Mouse (Mus musculus) spleen, embryonic (tissue): ENCODE data around the gene Bspry.

ENCODE experiments used
- CTCF ChIA-PET: fragments of 350-600 bp; sonication (Branson Sonifier 250); formaldehyde crosslinking; loops from one replicate; lab custom pipeline; 2022; lab: Charles Lee

Gene Bspry

DNA sequence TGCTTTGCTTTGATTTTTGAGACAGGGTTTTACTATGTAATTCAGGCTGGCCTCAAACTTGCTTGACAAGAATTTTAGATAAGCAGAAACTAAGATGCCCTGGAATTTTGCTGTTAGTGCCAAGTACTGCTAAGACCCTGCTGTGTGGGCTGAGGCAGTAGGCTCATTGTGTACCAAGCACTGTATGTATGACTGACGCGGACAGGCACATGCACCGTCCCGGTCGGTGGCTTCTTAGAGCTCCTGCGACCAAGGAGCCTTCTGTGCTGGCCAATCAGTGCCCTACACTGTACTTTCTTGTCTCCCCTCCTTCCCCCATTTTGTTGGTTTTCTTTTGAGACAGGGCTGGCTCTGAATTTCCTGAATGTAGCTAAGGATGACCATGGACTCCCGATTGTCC, 35.1 kb downstream of the Bspry start:
- CTCF ChIA-PET: no interaction called here

DNA sequence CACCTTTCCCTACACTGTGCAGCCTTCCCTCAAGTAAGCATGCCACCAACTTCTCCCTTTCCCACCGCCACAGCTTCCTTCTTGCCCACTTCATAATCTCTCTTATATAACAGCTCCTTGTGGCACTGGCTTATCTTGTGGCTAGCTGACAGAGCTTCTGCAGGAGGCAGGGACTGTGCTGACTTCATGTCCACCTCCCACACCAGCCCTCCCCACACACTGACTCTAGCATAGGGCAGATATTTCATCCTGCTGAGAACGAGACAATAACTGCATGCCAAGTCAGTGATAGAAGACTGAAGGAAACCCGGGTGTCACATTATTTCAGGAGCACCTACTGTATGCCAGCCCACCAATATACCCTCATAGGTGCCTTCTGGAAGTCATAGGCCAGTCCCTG, 35.6 kb downstream of the Bspry start:
- CTCF ChIA-PET: no interaction called here

DNA sequence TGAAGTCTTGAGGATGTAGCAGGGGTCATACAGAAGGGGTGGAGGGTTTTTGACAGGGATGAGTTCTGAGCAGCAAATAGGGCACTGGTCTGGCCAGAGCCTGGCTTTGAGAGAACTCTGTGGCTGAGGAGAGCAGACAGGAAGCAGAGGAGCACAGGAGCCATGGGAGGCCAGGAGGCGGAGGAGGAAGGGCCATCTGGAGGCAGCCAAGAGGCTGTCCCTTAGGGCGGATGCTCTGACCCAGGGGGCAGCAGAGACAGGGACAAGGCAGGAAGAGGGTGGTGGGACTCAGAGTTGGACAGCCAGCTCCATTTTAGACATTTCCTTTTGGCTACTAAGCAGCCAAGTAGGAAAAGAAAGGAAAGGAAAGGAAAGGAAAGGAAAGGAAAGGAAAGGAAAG, 36.2 kb downstream of the Bspry start:
- CTCF ChIA-PET: no interaction called here

DNA sequence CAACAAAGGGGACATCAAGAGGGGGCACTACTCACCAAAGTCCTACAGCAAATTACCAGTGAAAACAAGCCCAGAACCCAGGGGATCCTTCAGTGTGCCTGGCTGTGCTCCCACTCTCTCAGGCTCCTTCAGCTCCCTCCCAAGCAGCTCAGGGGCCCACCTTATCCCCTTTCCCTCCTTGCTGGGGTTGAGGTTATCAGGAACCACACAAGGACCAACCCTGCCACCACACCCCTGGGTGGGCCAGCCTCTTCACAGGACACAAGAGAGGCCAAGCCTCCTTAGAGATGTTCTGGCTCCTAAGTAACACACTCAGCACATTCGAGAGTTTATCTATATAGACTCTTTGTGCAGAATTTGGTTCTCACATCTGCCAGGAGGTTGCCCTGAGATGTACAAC, 36.7 kb downstream of the Bspry start:
- CTCF ChIA-PET: no interaction called here

DNA sequence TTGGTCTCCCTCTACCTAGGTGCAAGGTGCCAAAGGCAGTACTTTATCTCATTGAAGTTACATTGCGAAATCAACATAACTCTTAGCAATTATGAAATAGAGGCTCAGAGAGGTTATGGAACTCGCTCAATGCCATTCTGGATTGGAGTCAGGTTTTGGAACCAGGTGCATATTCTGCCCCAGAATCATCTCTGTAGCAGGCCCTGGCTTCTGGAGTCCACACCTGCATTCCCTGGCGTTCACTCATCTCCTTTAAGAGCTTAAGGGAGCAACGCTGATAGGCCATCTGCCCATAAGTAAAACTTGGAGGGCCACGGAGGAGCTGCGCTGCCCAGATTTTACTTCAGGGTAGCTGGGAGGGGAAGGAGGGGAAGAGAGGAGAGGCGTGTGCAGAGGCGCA, 37.2 kb downstream of the Bspry start:
- CTCF ChIA-PET: no interaction called here

DNA sequence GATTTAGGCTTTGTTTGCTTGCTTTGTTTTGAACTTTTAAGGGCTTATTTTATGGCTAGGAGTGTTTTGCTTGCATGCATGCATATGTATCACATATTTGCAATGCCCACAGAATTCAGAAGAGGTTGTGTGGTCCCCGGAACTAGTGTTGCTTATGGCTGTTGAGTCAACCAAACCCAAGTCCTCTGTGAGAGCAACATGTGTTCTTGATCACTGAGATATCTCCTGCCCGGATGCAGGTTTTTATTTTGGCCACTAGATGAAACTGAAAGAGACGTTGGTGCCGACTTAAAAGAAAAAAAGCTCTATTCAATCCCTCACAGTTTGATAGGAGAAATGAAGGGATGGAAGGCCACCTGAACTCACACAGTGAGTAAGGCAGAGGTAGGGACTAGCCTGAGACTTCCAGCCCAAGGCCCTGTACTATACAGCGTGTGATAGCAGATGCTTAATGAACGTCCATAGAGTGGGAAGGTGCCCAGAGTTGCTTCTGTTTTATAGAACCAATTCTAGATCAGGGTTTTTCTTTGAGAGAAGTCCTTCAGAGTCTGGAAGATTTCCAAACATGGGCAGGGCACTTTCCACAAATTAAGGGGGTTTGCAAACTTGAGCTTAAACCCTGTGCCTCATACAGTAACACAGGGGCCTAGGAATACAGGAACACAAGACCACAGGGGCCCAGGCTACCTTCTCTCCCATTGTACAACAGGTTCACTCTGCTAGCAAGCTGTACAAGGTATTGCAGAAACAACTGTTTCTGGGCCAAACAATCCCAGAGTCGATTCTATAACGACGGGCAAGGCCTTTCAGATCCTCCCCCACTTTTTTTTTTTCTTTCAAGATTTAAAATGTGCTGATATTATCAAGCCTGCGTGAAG, 37.9 kb downstream of the Bspry start:
- CTCF ChIA-PET: no interaction called here

DNA sequence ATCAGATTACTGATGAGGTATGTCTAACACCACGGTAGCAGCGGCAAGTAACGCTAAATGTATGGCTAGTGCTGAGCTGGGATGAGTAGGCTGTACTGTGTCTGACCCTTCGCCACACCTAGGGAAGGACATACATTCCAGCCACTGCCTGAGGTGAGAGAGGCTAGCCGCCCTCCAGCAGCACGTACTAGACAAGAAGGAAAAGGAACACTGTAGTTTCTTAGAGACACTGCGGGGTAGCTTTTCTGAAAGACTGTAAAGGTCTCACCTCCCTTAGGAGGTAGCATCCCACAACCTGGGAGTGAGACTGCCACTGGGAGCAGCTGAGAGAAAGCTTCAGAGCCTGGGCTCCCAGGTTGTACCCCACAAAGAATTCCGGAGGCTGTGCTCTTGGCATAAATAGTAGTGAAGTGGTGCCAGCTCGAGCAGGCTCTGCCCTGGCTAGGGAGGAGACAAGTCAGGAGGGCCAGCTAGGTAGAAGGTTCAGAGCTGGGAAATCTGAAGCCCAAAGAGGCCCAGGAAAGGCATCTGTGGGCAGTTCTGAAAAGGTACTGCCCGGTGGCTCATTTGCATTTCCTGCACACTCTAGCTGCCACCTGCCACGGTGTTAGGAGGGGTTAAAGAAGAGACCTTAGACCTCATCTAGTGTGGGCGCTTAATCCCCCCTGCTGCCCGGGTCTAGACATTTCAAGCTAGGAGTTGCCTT, 38.7 kb downstream of the Bspry start:
- CTCF ChIA-PET: no interaction called here

DNA sequence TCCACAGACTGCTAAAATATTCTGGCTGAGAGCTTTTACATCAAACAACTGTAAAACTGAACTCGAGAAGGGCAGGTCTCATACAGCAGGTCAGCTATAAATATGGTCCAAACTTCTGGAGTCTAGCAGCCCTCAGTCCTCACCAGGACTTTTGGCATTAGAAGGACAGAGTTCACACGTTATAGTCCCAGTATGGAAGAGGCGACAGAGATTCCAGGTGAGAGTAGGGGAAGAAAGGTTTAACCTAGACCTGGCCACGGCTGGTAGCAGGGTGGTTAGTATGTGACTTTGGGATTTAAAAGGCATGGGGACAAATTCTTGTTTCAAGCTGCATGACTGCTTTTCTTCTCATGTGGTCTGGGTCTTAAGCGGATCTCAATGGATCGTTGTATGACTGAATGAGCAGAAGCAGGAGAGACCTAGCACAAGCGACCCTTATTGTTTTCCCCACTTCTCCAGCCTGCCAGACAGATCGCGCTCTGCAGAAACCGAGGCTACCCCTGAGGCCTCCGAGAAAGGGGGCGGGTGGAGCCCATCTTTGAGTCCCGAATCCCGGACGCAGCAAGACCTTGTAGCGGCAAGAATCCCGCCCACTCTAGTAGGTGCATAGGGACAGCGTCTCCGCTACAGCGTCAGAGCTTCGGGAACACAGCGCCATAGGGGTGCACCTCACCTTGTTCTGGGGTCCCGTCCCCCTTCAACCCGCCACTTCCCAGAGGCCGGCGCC, 39.4 kb downstream of the Bspry start:
- CTCF ChIA-PET: no interaction called here

DNA sequence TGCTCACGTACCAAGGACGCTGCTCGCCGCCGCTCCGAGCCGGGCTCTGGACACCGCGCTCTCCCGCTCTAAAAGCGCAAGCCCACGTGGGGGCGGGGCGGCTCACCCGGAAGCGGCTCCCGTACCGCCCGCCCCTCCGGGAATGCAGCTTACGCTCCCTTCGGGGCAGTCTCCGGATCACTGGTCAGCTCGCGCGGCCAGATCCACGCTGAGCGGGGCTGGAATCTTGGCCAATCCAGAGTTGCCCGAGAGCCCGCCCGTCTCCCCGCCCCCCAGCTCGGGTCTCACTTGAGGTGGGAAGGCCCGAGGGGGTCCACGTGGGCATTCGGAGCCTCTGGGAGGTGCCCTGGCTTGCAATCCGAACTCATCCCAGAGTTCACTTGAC, 40.0 kb downstream of the Bspry start, which contains the start of gene Alad:
Alad (minus strand) TSS at position 70 of the 385 bp plus-strand sequence.
- CTCF ChIA-PET: interaction anchor here (0.6 kb wide), 1 partner anchor 36 kb away, joined by 4 read pairs; no protein-coding TSS in a partner anchor

DNA sequence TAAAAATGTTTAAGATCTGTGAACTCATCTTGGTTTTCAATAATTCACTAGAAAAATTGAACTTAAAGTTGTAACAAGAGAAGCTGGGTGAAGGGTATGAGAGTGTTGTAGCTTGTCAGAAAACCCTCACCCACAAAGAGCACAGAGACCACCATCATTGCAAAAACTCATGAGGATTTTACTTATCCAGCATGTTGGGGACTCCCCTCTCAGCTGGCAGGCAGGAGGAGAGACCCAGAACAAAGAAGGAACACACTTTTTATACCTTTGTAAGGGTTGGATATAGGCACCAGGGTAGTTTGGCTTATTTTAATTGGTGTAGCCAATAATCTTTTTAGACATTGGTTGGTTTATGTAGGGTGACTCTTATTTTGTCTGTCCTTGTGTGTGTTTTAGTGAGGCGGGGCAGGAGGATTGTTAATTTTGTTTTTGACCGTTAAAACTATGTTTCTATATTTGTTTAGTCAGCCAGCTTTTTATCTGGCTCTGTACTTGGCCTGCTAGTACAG, 41.1 kb downstream of the Bspry start:
- CTCF ChIA-PET: no interaction called here

DNA sequence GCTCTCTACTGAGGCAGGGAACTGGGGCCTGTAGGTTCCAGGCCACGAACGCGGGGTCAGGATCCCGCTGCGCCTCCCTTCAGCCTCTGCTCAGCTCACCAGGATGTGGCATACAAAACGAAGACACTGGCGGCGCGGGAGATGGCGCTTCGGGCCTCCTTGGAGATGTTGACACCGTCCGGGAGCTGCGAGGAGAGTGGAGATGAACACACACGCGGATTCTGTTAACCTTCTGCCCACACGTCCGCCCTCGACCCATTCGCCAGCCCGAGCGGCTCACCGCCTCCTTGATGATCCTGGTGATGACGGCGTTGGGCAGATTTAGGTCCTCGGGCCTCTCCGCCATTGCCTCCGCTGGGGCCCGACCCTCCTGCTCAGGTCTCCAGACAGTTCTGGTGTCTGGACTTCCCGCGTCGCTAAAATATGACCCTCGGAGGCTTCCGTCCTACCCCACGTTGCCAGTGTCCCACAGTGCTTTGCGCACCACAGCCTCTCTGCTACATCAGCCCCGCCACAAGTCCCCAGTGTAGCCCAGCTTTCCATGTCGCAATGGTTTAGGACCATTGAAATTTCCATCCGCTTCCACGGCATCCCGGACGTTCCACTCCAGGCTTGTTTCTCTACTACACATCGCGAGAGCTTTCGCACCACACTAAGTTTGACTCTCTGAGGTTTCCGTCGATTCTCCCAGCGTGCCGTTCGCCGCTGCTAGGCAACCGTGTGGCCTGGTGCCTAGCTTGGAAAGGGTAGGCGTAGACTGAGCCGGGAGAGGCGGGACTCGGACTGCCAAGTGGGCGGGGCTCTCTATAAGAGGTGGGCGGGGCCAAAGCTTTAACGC, 45.0 kb downstream of the Bspry start, which contains the start of the genes Pole3 and 4933430I17Rik:
Pole3 (minus strand) TSS at position 418 of the 838 bp plus-strand sequence.
4933430I17Rik (plus strand) TSS at position 719 of the 838 bp plus-strand sequence.
- CTCF ChIA-PET: interaction anchor here (0.7 kb wide), 3 partner anchors 43 to 1017 kb away, joined by 3 to 12 read pairs (median 6); no protein-coding TSS in a partner anchor

DNA sequence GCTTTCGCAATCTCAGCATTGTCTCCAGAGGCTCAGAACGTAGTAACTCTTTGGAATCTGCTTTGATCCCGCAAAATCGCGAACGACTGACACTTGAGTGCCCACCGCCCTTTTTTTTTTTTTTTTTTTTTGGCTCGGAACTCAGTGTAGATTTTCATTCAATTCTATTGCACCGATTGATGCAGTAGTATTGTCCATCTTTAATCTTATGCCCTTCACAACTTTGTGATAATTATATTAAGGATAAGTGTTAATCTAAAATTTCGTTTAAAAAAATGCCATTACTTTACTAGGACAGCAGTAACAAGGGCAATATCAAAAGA, 45.6 kb downstream of the Bspry start:
- CTCF ChIA-PET: interaction anchor here (0.7 kb wide), 2 partner anchors 42 to 181 kb away, joined by 6 to 12 read pairs; no protein-coding TSS in a partner anchor

DNA sequence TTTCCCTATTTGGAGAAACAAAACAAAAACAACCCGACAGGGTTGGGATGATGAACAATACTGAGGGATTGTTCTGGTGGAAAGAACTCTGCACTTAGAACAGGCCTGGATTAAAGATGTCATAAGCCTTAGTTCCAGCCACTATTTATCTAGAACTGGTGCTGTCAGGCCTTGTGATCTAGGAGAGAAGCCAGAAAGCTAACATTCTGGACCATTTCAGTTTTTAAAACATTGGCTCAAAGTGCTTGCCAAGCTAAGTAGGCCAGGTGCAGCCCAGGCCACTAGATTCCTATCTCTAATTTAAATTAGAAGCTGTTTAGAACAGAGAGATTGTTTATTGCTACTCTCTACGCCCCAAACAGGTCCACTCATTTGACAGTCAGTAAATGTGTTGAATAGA, 46.4 kb downstream of the Bspry start:
- CTCF ChIA-PET: no interaction called here

DNA sequence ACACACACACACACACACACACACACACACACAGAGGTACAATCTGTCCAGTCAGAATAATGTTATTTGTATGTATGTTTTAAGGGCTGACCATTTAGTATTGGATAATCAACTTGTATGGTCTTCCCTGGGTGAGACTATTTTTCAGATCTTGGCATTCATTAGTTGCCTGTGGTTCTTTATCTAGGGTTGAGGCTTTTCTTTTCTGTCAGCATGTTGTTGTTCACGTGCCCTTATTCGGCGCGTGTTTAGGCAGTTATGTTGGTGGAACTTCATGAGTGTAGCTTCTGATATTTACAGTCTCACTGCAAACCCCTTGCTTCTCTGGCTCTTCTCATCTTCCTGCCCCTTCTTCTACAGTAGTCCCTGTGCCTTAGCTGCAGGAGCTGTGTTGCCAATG, 47.8 kb downstream of the Bspry start:
- CTCF ChIA-PET: no interaction called here

DNA sequence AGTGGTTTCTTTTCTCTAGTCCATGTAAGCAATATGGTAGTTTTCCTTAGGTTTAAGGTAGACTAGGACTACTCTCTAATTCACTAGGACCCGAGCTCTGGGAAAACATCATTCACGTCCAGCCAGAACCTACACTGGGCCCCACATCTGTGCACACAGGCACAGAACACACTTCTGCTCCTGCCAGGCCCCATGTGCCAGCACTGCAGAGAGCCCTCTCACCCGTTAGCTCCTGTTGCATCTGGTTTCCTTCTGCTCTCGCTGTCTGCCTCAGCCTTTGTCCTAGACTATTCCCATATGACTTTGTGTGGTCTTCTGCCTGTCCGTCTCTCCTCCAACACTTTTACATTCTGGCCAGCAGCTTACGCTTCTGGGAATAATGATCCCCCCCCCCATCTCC, 53.9 kb downstream of the Bspry start:
- CTCF ChIA-PET: no interaction called here

DNA sequence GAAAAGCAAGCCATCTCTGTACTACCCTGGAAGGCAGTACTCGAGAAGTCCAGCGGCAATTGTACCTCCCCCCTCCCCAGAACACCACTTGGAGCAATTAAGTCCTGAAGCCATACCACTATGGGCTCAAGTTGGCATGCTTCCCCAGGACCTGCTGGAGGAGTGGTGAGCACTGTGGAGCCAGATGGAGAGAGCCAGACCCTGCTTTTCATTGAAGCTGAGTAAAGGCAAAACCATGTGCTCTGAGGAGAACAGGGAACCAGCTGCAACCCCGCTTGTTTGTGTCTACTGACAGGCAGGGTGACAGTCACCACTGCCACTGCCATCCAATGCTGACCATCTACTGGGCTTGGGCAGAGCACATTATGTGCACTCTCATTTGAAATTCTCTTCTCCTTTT, 61.9 kb downstream of the Bspry start:
- CTCF ChIA-PET: interaction anchor here (0.7 kb wide), 1 partner anchor 238 kb away, joined by 3 read pairs; no protein-coding TSS in a partner anchor

DNA sequence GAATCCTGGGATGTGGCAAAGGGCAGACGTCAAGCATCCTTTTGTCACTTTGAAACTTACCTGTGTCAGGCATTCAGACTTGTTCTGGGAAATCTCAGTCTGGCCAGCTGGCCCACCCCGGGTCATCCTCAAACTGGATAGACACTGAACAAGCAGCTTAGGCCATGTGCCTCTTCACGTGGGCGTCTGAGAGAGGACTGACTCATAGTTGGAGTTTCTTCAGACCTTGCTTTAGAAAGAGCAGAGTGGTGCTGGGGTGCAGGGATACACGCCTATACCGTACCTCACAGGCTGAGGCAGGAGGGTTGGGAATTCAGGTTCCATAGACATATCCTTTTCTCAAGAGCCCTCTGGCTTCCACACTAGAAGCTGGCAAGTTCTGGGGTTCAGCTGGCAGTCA, 63.9 kb downstream of the Bspry start:
- CTCF ChIA-PET: no interaction called here

DNA sequence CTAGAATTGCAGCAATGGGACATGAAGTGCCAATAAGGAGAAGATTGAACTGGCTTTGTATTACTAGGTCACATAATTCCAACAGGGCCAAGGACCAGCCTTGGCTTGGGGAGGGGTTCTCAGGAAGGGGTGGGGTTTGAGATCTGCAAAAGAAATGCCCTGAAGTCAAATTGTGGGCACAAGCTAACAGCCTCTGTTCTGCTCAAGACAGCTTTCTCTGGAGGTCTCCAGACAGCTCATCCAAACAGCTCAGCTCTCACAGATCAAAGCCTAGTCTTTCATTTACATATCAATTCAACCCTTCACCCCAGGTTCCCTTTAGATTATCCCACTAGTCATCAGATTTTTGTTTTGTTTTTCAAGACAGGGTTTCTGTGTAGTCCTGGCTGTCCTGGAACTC, 64.9 kb downstream of the Bspry start:
- CTCF ChIA-PET: no interaction called here
